Mouse (Mus musculus) Patski (cell line): ENCODE data around the gene Tube1. TPM values are rescaled to one million over a fixed set of nuclear protein-coding genes. Genes with fewer than 3 reads are reported as not detected.
"Not testable (repeated sequence)": the region's sequence is repeated elsewhere in the genome, so short reads cannot be mapped to it uniquely, and the experiment has no call there.

Experiments used
- ATAC-seq: fragments of 100-300 bp; one replicate; pipeline ENCODE4 v1.8.0; 2021
- CTCF ChIA-PET: fragments of 350-600 bp; sonication (Branson Sonifier 250); formaldehyde crosslinking; loops from one replicate; lab custom pipeline; 2022; ENCODE audit warnings: inconsistent platforms; lab: Charles Lee
- POLR2A ChIA-PET: fragments of 350-600 bp; sonication (Branson Sonifier 250); formaldehyde crosslinking; loops from one replicate; lab custom pipeline; 2022; ENCODE audit warnings: antibody characterized with exemption, inconsistent platforms; lab: Charles Lee
- DNase-seq: peaks from one replicate; pipeline ENCODE4 v3.0.0-alpha.2; 2011; ENCODE audit warnings: low read depth, low spot score
- H3K27me3 ChIP-seq: fragments of 371-371 bp; one replicate; pipeline ENCODE4 v1.5.1; 2021
- CTCF ChIP-seq: fragments of 100-300 bp; IDR thresholded peaks from one replicate; pipeline ENCODE4 v1.5.1; 2021
- in situ Hi-C: fragments of 300-500 bp; cut with MboI; formaldehyde crosslinking; loops from 3 replicates; pipeline ENCODE4 v1.11.1; 2018; ENCODE audit warnings: low pct_unique_long_range_greater_than_20kb, mixed read lengths
- polyA plus RNA-seq: library from polyadenylated mRNA; unstranded; gene quantifications from one replicate; pipeline ENCODE4 v1.2.3, GENCODE M21; 2021

The Tube1 gene
- polyA plus RNA-seq, 1 experiment from 2014 or later = 4.2 TPM

- in situ Hi-C loops = loop anchor here (10.0 to 25.0 kb wide), 2 partner anchors 188 to 1010 kb away; partner anchors contain the start of gene Fyn
- ChIA-PET POLR2A (no interaction called here), CTCF (no interaction called here)
- no peak for ATAC-seq
- no peak for TF ChIP-seq CTCF
- no peak for DNase-seq
- H3K27me3 ChIP-seq = no peaks in the 10 kb centered on the region
These were observed 43.2 kb downstream of the Tube1 start for GRCm38 (mm10) chr10:39176981-39177380.

- H3K27me3 ChIP-seq = no peaks in the 10 kb centered on the region
- DNase-seq (no peak), ATAC-seq (no peak)
- in situ Hi-C loops = loop anchor here (25.0 kb wide), 1 partner anchor 1002 kb away; no protein-coding TSS in a partner anchor
- CTCF ChIA-PET = interaction anchor here (3.2 kb wide), 1 partner anchor 13 kb away, joined by 16 read pairs; no protein-coding TSS in a partner anchor
- no peak for TF ChIP-seq CTCF
- POLR2A ChIA-PET = no interaction called here
These were observed 51.2 kb downstream of the Tube1 start for GRCm38 (mm10) chr10:39184864-39185544.

GRCm38 (mm10) chr10:39185545-39185906 is 51.8 kb downstream of the Tube1 start:
- in situ Hi-C loops = loop anchor here (25.0 kb wide), 1 partner anchor 1002 kb away; no protein-coding TSS in a partner anchor
- ATAC-seq (no peak), DNase-seq (no peak)
- TF ChIP-seq CTCF = no peak
- POLR2A ChIA-PET = no interaction called here
- H3K27me3 ChIP-seq = no peaks in the 10 kb centered on the region
- CTCF ChIA-PET = interaction anchor here (3.2 kb wide), 1 partner anchor 14 kb away, joined by 16 read pairs; no protein-coding TSS in a partner anchor

- no peak for TF ChIP-seq CTCF
- no peak for DNase-seq
- ChIA-PET CTCF (interaction anchor here (1.0 to 1.5 kb wide), 3 partner anchors 9 to 20 kb away, joined by 3 read pairs; no protein-coding TSS in a partner anchor), POLR2A (no interaction called here)
- H3K27me3 ChIP-seq = no peaks in the 10 kb centered on the region
- no peak for ATAC-seq
- in situ Hi-C loops = loop anchor here (25.0 kb wide), 1 partner anchor 995 kb away; no protein-coding TSS in a partner anchor
These were observed 58.9 kb downstream of the Tube1 start for GRCm38 (mm10) chr10:39192673-39193072.

GRCm38 (mm10) chr10:39198216-39198615 is 64.4 kb downstream of the Tube1 start:
- CTCF ChIA-PET, ATAC-seq, H3K27me3 ChIP-seq, POLR2A ChIA-PET, DNase-seq: not testable (repeated sequence)
- in situ Hi-C loops = loop anchor here (25.0 kb wide), 1 partner anchor 989 kb away; no protein-coding TSS in a partner anchor

Other genes with a start within 250 kb of the Tube1 start
- 0.03 TPM for gene Lama4, start 168.5 kb upstream of the Tube1 start, polyA plus RNA-seq
- 26.0 TPM for gene Fam229b, start 62 bp upstream of the Tube1 start, polyA plus RNA-seq
- 0.06 TPM for gene Ccn6, start 29.8 kb downstream of the Tube1 start, polyA plus RNA-seq
- gene Fyn, start 234.9 kb downstream of the Tube1 start, polyA plus RNA-seq = 64.4 TPM